Mouse (Mus musculus): ENCODE measurements at regions not wholly inside any gene's neighbourhood (a gene's known extent, or its start where the extent isn't known, plus 50 kb on each side); places are given as distances from the start of the nearest gene placed in this dataset.
"Not testable (repeated sequence)": the region's sequence is repeated elsewhere in the genome, so short reads cannot be mapped to it uniquely, and the experiment has no call there.

DNA sequence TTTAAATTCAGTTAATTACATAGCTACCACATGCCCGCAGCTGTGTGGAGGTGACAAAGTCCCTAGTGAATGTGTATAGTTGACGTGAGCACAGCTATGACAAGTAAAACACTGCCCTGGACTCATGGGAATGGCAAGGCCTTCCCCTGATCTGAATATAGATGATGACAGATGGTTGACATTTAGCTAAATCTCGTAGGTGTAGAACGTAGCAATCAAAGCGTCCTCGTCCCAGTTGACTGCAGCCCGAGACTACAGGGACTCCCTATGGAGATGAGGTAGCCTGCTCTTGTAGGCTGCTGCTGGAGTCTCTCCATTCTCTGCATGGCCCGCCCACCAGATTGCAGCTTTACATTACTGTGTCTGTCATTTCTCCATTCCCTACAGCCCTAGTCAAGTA lies 107.0 kb upstream of the Slc1a3 start:
- no peak overlapping the region for H3K4me3 ChIP-seq
- no peak overlapping the region for H3K9ac ChIP-seq
- H3K4me1 ChIP-seq, result peaks cover 9% of the 10 kb centered on the region; the same call in 1 of the 2 replicates
- H3K27ac ChIP-seq, result no peak overlapping the region
- H3K9me3 ChIP-seq, result no peaks in the 10 kb centered on the region
- no peaks in the 10 kb centered on the region for H3K36me3 ChIP-seq (replicated peaks)
- 46% methylated on average over 8 of the region's 8 CpGs for WGBS
- H3K4me2 ChIP-seq, result no peak overlapping the region
- peak; percentile 67; the same call in 1 of the 2 replicates for ATAC-seq (replicated peaks)
- H3K27me3 ChIP-seq (replicated peaks), result no peaks in the 10 kb centered on the region

DNA sequence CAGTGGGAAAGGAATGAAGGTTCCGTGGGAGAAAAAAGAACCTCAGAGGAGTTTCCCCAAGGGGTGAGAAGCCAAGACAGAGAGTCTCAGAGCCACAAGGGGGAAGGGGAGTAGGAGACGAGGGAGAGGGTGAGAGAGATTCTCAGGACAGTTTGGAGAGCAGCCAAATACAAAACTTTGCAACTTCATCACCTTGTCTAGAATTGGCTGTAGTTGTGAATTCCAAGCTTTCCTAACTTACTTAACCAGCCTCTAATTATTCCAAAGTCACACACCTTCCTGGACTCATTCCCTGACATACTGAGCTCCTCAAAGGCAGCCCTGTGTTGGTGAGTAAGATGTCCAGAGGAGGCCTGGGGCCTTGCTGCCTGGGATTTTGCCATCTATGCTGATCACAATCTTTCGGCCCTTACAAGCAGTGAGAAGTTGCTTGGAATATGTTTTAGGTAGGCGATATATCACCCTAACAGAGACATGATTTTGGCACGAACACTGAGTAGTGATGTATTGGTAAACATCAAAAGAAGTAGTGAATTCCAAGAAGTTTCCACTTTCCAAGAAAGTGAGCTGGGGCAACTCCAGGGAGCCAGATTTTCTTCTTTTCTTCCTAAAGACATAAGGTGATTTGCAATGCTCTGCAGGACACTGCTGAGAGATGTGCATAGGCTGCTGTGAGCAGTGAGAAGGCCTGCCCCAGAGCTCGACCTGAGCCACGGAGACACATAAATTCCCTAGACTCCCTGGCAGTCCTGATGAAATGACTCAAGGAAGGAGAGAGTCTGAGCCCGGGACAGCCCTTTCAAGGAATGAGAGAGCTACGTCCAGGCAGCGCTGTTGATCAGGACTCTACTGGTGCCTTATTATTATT lies 106.2 kb upstream of the Slc1a3 start:
- H3K27me3 ChIP-seq (replicated peaks), result no peaks in the 10 kb centered on the region
- H3K9me3 ChIP-seq, result no peaks in the 10 kb centered on the region
- no peak overlapping the region for H3K4me3 ChIP-seq
- H3K36me3 ChIP-seq (replicated peaks), result no peaks in the 10 kb centered on the region
- H3K4me2 ChIP-seq, result no peak overlapping the region
- no peak overlapping the region for H3K9ac ChIP-seq
- WGBS, result 38% methylated on average over 10 of the region's 10 CpGs
- peaks cover 9% of the 10 kb centered on the region; the same call in 1 of the 2 replicates for H3K4me1 ChIP-seq
- H3K27ac ChIP-seq, result no peak overlapping the region
- peak; percentile 54; the same call in 1 of the 2 replicates for ATAC-seq (replicated peaks)

DNA sequence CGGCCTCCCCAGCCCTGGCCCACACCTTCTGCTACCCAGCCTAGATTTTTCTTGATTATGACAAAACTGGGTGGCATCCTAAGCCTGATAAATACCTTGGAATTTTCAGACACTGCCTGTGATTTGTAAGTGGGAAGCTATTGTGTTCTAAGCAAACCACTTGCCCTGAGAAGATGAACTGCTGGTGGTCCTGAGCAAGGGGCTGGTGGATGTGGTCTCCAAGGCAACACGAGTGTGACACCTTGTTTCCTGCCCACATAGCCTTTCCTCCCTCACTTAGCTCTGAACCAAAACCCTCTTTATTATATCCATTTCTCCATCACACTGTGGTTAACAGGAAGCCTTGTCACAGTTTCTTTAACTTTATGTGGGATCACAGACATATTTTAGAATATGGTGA lies 105.4 kb upstream of the Slc1a3 start:
- peaks cover 9% of the 10 kb centered on the region; the same call in 1 of the 2 replicates for H3K4me1 ChIP-seq
- 27% methylated on average over 2 of the region's 2 CpGs for WGBS
- no peak overlapping the region for H3K4me2 ChIP-seq
- H3K27ac ChIP-seq, result no peak overlapping the region
- no peak overlapping the region for H3K4me3 ChIP-seq
- no peaks in the 10 kb centered on the region for H3K9me3 ChIP-seq
- no peaks in the 10 kb centered on the region for H3K27me3 ChIP-seq (replicated peaks)
- ATAC-seq (replicated peaks), result no peak
- H3K36me3 ChIP-seq (replicated peaks), result no peaks in the 10 kb centered on the region
- no peak overlapping the region for H3K9ac ChIP-seq

DNA sequence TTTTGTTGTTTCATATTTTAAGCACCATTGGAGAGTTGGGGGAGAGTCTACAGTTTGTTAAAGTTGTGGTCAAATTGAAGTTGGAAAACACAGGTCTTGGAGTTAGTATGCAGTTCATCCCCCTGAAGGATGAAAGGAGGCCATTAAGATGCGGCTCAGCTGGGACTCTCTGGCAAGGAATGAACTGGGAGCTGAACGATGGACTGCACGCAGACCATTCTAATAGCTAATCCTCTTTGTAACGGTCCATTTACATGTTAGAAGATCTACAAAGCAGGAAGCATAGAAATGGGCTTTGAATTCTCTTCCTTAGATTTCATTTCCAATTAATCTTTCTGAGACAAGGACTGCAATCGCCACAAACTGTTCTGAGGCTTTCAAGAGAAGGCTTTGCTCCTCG lies 104.7 kb upstream of the Slc1a3 start:
- Histone ChIP-seq H3K36me3 (replicated peaks) (no peaks in the 10 kb centered on the region), H3K4me2 (no peak overlapping the region), H3K4me1 (peaks cover 9% of the 10 kb centered on the region; the same call in 1 of the 2 replicates), H3K9me3 (no peaks in the 10 kb centered on the region), H3K27ac (no peak overlapping the region), H3K4me3 (no peak overlapping the region), H3K9ac (no peak overlapping the region), H3K27me3 (replicated peaks) (no peaks in the 10 kb centered on the region)
- WGBS, result 10% methylated on average over 6 of the region's 6 CpGs
- peak; percentile 69; the same call in 1 of the 2 replicates for ATAC-seq (replicated peaks)

DNA sequence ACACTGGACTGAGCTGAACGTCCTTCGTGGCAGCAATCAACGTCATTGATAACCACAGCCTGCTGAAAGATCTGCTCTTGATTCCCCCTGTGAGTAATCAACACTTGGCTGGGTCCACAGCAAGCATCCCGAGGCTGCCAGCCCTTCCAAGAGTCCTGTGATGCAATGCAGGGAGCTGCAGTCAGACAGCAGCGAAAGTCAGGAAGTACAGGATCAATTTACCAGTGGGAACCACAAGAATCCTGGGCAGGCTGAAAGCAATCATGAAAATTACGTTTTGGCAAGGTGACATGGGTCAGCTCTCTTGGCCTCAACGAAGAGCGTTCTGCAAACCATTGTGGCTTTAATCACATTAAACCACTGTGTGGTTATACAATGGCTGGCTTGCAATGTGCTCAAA lies 95.8 kb upstream of the Slc1a3 start:
- no peak overlapping the region for H3K27ac ChIP-seq
- no peaks in the 10 kb centered on the region for H3K4me1 ChIP-seq
- H3K9ac ChIP-seq, result no peak overlapping the region
- H3K4me3 ChIP-seq, result no peak overlapping the region
- H3K27me3 ChIP-seq (replicated peaks), result no peaks in the 10 kb centered on the region
- H3K9me3 ChIP-seq, result no peaks in the 10 kb centered on the region
- no peak for ATAC-seq (replicated peaks)
- no peak overlapping the region for H3K4me2 ChIP-seq
- no peaks in the 10 kb centered on the region for H3K36me3 ChIP-seq (replicated peaks)
- WGBS, result 75% methylated on average over 8 of the region's 8 CpGs

DNA sequence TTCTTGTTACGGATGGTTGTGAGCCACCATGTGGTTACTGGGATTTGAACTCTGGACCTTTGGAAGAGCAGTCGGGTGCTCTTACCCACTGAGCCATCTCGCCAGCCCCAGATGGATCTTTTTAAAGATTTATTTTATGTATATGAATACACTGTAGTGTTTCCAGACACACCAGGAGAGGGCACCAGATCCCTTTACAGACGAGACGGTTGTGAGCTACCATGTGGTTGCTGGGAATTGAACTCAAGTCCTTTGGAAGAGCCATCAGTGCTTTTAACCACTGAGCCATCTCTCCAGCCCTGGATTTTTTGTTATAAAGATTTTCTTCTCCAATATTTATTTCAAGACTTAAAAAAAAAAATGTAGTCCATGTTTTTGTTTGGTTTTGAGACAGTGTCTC lies 95.0 kb upstream of the Slc1a3 start:
- 91% methylated on average over 5 of the region's 5 CpGs for whole genome bisulfite sequencing
- H3K27me3 ChIP-seq (replicated peaks); H3K4me3 ChIP-seq; H3K36me3 ChIP-seq (replicated peaks); H3K9me3 ChIP-seq; H3K9ac ChIP-seq; H3K4me1 ChIP-seq; ATAC-seq (replicated peaks); H3K4me2 ChIP-seq; H3K27ac ChIP-seq: not testable (repeated sequence)

DNA sequence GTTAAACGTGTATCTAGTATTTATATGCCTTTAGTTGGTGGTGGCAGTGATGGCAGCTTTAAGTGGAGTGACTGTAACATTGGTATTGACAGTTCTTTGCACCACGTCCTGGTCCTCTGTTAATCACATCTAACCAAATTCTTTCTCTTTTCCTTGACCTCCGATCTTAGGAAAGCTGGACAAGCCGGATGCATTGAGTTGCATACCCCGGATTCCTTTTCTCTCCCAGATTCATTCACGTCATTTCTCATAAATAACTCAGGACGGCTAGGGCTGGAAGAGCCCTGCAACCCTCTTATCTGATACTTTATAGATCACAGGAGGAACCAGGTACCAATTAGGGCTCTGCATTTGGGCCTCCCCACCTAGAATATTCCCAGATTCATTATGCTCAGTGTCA lies 91.5 kb upstream of the Slc1a3 start:
- no peak overlapping the region for H3K4me2 ChIP-seq
- H3K36me3 ChIP-seq (replicated peaks), result no peaks in the 10 kb centered on the region
- no peaks in the 10 kb centered on the region for H3K4me1 ChIP-seq
- ATAC-seq (replicated peaks), result no peak
- H3K4me3 ChIP-seq, result no peak overlapping the region
- no peaks in the 10 kb centered on the region for H3K27me3 ChIP-seq (replicated peaks)
- H3K9me3 ChIP-seq, result no peaks in the 10 kb centered on the region
- no peak overlapping the region for H3K9ac ChIP-seq
- WGBS, result 65% methylated on average over 7 of the region's 7 CpGs
- no peak overlapping the region for H3K27ac ChIP-seq

DNA sequence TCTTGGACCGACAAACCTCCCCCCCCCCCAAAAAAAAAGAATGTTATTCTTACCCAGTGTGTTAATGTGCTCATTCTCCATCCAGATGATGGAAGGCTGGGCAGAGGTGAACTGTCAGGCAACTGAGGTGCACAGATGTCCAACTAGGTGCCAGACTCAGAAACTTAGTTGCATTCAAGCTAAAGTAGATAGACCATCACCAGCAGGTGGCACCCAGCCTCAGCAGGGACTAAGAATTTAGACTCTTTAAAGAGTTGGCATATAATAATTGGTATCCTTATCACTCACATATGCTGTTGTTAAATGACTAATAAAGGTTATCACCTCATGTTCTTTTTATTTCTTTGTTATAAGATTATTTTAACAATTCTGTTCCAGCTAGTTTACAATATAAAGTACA lies 86.5 kb upstream of the Slc1a3 start:
- Histone ChIP-seq H3K27me3 (replicated peaks) (no peaks in the 10 kb centered on the region), H3K4me2 (no peak overlapping the region), H3K4me3 (no peak overlapping the region), H3K36me3 (replicated peaks) (no peaks in the 10 kb centered on the region), H3K27ac (no peak overlapping the region), H3K9ac (no peak overlapping the region), H3K9me3 (no peaks in the 10 kb centered on the region), H3K4me1 (no peaks in the 10 kb centered on the region)
- ATAC-seq (replicated peaks), result no peak
- WGBS, result 96% methylated on average over 1 of the region's 1 CpGs

DNA sequence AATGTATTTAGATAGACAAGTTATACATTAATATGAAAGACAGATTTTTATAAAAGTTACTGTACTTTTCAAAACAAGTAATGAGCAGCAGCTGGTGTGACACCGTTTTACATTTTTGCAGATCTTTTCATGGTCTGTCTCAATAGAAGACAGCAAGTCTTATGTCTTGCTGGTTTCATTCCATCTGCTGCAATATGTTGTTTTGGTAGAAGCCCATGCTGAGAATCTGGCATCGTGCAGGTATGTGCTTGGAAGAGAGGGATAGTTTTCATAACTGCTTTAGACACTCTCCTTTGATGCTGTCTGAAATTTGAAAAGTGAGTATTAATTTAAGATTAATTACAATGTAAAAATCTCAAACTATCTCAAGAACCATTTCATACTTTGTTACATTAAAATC lies 81.5 kb upstream of the Slc1a3 start:
- Histone ChIP-seq H3K27me3 (replicated peaks) (no peaks in the 10 kb centered on the region), H3K27ac (no peak overlapping the region), H3K36me3 (replicated peaks) (no peaks in the 10 kb centered on the region), H3K9ac (no peak overlapping the region), H3K4me3 (no peak overlapping the region), H3K9me3 (no peaks in the 10 kb centered on the region), H3K4me2 (no peak overlapping the region), H3K4me1 (no peaks in the 10 kb centered on the region)
- no peak for ATAC-seq (replicated peaks)
- 80% methylated on average over 2 of the region's 2 CpGs for WGBS

DNA sequence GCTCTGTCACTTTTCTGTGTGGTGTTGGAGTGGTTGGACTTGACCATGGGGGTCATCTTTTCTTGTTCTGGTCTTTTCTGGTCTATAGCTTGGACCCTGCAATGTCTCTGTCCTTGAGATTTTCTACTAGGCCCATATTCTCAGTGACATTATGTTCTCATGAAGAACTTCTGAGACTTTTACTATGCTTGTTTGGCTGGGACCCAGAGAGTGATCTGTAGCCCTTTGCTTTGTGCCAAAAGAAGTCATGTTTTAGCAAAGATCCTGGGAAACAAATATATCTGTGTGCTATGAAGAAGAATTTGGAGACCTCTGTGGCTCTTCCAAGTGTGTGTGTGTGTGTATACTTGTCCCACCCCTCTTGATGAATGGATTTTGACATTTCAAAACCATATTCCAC lies 79.4 kb upstream of the Slc1a3 start:
- Histone ChIP-seq H3K9me3 (no peaks in the 10 kb centered on the region), H3K36me3 (replicated peaks) (no peaks in the 10 kb centered on the region), H3K9ac (no peak overlapping the region), H3K27me3 (replicated peaks) (no peaks in the 10 kb centered on the region), H3K4me2 (no peak overlapping the region), H3K27ac (no peak overlapping the region), H3K4me3 (no peak overlapping the region), H3K4me1 (no peaks in the 10 kb centered on the region)
- ATAC-seq (replicated peaks), result no peak

DNA sequence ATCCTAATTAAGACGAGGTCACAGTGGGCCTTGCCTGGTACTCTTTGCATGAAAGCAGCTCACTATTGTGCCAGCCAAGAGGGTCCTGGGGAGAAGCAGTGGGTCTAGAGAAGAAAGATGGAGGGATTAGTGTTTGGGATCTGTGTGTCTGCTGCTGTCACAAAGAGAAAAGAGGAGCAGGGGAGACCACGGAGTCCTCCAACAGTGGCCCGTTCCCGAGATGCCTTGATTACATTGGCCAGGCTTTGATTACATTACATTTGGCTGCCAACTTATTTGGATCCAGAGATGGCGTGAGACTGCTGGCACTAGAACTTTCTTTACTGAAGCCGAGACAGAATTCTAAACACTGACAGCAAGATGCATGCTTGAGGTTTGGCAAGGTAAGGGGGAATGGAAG lies 78.4 kb upstream of the Slc1a3 start:
- H3K27me3 ChIP-seq (replicated peaks), result no peaks in the 10 kb centered on the region
- no peaks in the 10 kb centered on the region for H3K9me3 ChIP-seq
- no peak overlapping the region for H3K4me2 ChIP-seq
- no peaks in the 10 kb centered on the region for H3K36me3 ChIP-seq (replicated peaks)
- 39% methylated on average over 6 of the region's 6 CpGs for WGBS
- ATAC-seq (replicated peaks), result no peak
- no peak overlapping the region for H3K27ac ChIP-seq
- H3K4me1 ChIP-seq, result no peaks in the 10 kb centered on the region
- no peak overlapping the region for H3K4me3 ChIP-seq
- no peak overlapping the region for H3K9ac ChIP-seq

DNA sequence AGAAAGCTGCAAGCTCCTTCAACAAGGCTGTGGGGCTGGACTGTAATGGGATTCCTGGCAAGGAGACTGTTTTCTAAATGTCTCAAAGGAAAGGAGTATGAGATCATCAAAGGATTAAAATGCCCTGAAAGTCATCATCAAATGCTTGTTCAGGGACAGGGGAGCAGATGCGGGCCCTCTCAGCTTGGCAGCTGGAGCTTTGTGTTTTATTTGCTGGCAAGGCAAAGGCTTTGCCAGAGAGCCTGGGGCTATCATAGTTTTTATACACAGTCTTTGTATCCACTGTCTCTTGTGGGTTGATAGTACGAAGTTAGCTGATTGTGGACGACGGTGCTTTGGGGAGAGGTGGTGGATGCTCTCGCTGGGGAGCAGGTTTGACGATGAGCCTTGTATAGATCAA lies 75.0 kb upstream of the Slc1a3 start:
- Histone ChIP-seq H3K27ac (0 out of 2 replicates have a peak overlapping the region, but pooled peaks have one; percentile 8), H3K4me3 (no peak overlapping the region), H3K4me1 (0 out of 2 replicates have a peak, but pooled peaks cover 3% of the 10 kb centered on the region), H3K9ac (no peak overlapping the region), H3K36me3 (replicated peaks) (no peaks in the 10 kb centered on the region), H3K9me3 (no peaks in the 10 kb centered on the region), H3K4me2 (no peak overlapping the region), H3K27me3 (replicated peaks) (no peaks in the 10 kb centered on the region)
- WGBS, result 39% methylated on average over 6 of the region's 6 CpGs
- ATAC-seq (replicated peaks), result peak; percentile 38; the same call in 1 of the 2 replicates

DNA sequence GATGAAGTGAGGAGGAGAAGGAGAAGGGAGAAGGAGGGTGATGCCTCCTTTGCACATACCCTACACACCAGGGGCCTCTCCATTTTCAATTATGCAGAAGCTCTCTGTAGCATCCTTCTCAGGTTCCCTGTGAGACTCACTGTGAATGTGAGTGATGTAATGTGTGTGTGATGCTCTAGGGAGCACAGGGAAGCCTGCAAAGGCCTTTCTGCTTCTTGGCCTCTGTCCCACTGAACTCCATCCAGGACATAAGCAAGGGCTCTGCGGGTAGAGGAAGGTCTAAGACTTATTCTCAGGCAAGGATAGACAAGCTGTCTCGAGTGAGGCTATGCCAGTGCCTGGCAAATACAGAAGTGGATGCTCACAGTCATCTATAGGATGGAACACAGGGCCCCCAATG lies 73.0 kb upstream of the Slc1a3 start:
- 84% methylated on average over 2 of the region's 2 CpGs for WGBS
- no peak overlapping the region for H3K9ac ChIP-seq
- no peak for ATAC-seq (replicated peaks)

More for the DNA sequence above, 73.0 kb upstream of the Slc1a3 start:
- H3K4me1 ChIP-seq, result 0 out of 2 replicates have a peak, but pooled peaks cover 3% of the 10 kb centered on the region
- H3K4me2 ChIP-seq, result no peak overlapping the region
- no peak overlapping the region for H3K27ac ChIP-seq
- no peaks in the 10 kb centered on the region for H3K27me3 ChIP-seq (replicated peaks)
- H3K36me3 ChIP-seq (replicated peaks), result no peaks in the 10 kb centered on the region
- no peaks in the 10 kb centered on the region for H3K9me3 ChIP-seq
- no peak overlapping the region for H3K4me3 ChIP-seq
